In the genomic region with DNA sequence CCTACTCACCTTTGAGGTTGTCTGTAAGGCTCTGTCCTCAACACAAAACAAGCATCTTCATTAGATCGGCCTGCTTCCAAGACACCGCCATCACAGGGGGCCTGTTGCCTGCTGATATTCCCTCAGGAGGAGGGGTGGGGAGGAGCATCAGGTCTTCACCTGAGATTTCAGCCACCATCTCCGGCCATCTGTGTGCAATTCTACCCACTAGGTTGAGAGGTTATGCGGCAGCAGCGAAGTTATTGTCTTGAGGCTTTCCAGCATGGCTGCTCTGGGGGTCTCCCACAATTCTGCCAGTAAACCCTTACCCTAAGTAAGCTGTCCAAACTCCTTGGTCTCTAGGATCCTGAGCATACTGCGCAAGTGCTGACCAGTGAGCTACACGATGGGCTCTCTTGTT, we compare ENCODE assay signal across 9 mouse cellular contexts. TPM values are rescaled to one million over a fixed set of nuclear protein-coding genes. Genes with fewer than 3 reads are reported as not detected.
DNase-seq lines count a peak whose midpoint lies in the region; ATAC-seq and TF ChIP-seq lines count a peak whose summit lies in the region.
"Had no signal": no experiment of that assay in that cellular context is flagged by ENCODE, and none has a peak within 500 bp of the region (broad histone marks: within the 10 kb centered on the region; RNA-seq: fewer than 3 reads in every experiment).

A gene (minus strand): TSS at position 101 of the 400 bp plus-strand sequence.

- H3K4me1 ChIP-seq in CH12.LX (ENCODE audit: control insufficient read depth in 1 of 2, insufficient read depth in 2 of 2) (peaks cover 0 to 2% of the 10 kb centered on the region in 2 experiments; a peak in 1 of 4 replicates), G1E (ENCODE audit: insufficient read depth, low read depth, low read length) (no peaks in the 10 kb centered on the region)
- H3K4me1 ChIP-seq in forebrain, postnatal 0 days (ENCODE audit: insufficient read depth): no peaks in the 10 kb centered on the region
- H3K4me1 ChIP-seq in hindbrain, embryonic 11.5 days (replicated peaks; ENCODE audit: control insufficient read depth, insufficient read depth, low read length): no peaks in the 10 kb centered on the region

- H3K4me3 ChIP-seq in CH12.LX (replicated peaks in 1 of 3; ENCODE audit: low read depth in 2 of 3, low read length in 2 of 3, poor library complexity in 1 of 3) (no peak within 1 kb of the TSS), G1E (ENCODE audit: low read depth, low read length) (no peak within 1 kb of the TSS), macrophage (ENCODE audit: inconsistent target) (no peak within 1 kb of the TSS)
- no peak within 1 kb of the TSS for H3K4me3 ChIP-seq in forebrain, postnatal 0 days (ENCODE audit: low read depth, low read length)
- H3K4me3 ChIP-seq in hindbrain, embryonic 11.5 days (ENCODE audit: low read depth, low read length): no peak within 1 kb of the TSS
- H3K4me3 ChIP-seq: erythroblast, embryonic 14.5 days had no signal

- H3K27me3 ChIP-seq in CH12.LX (replicated peaks): peaks cover 1% of the 10 kb centered on the region
- no peaks in the 10 kb centered on the region; the same call in 1 of the 2 replicates for H3K27me3 ChIP-seq in G1E (ENCODE audit: insufficient read depth, low read length)
- no peaks in the 10 kb centered on the region for H3K27me3 ChIP-seq in forebrain, postnatal 0 days (ENCODE audit: insufficient read depth, low read length)
- no peaks in the 10 kb centered on the region for H3K27me3 ChIP-seq in hindbrain, embryonic 11.5 days (ENCODE audit: control insufficient read depth, insufficient read depth, low read length)

- TF ChIP-seq POLR2A in CH12.LX (IDR thresholded peaks at IDR 0.05; ENCODE audit: low read depth, low read length): no peak

- DNase-seq in CH12.LX (ENCODE audit: extremely low read depth) (no peak), G1E (ENCODE audit: low spot score) (no peak)
- no peak for DNase-seq in forebrain, postnatal 0 days
- DNase-seq in hindbrain, embryonic 11.5 days (ENCODE audit: low spot score): no peak
- no peak for DNase-seq in frontal cortex, postnatal 14 days (ENCODE audit: low spot score in 2 of 2)
- no peak for DNase-seq in urinary bladder, postnatal 14 days (ENCODE audit: low spot score)
- no peak for DNase-seq in cerebellum, postnatal 14 days

- H3K27ac ChIP-seq in CH12.LX (ENCODE audit: insufficient read depth, low read depth) (no peak within 1 kb of the TSS), macrophage (no peak within 1 kb of the TSS)
- H3K27ac ChIP-seq in forebrain, postnatal 0 days (ENCODE audit: low read depth, low read length): no peak within 1 kb of the TSS
- H3K27ac ChIP-seq in hindbrain, embryonic 11.5 days (ENCODE audit: low read depth, low read length): no peak within 1 kb of the TSS

- no peak for TF ChIP-seq CTCF in CH12.LX (conservative IDR thresholded peaks at IDR 0.05 in 1 of 2, IDR thresholded peaks at IDR 0.05 in 1 of 2; ENCODE audit: low read depth in 2 of 2, low read length in 2 of 2)
- TF ChIP-seq CTCF in G1E (IDR thresholded peaks at IDR 0.05; ENCODE audit: low read depth, low read length): no peak
- no peak for TF ChIP-seq CTCF in forebrain, postnatal 0 days (IDR thresholded peaks at IDR 0.05; ENCODE audit: low read depth)

- H3K79me2 ChIP-seq in CH12.LX (replicated peaks; ENCODE audit: control insufficient read depth, extremely low read depth, insufficient read depth, poor library complexity, severe bottlenecking) (no peaks in the 10 kb centered on the region), macrophage (ENCODE audit: inconsistent target) (no peaks in the 10 kb centered on the region)

- no peak within 1 kb of the TSS for H3K4me2 ChIP-seq in CH12.LX (ENCODE audit: insufficient read depth, low read depth, poor library complexity, severe bottlenecking)
- H3K4me2 ChIP-seq in forebrain, postnatal 0 days (ENCODE audit: low read depth): no peak within 1 kb of the TSS
- no peak within 1 kb of the TSS for H3K4me2 ChIP-seq in hindbrain, embryonic 11.5 days (replicated peaks; ENCODE audit: low read depth, low read length)

- H3K9me3 ChIP-seq in CH12.LX (replicated peaks; ENCODE audit: low read length) (no peaks in the 10 kb centered on the region), G1E (replicated peaks) (no peaks in the 10 kb centered on the region)
- H3K9me3 ChIP-seq in forebrain, postnatal 0 days (ENCODE audit: low read length): no peaks in the 10 kb centered on the region
- no peaks in the 10 kb centered on the region for H3K9me3 ChIP-seq in hindbrain, embryonic 11.5 days (ENCODE audit: control insufficient read depth, low read length)

- no peak for ATAC-seq in G1E (ENCODE audit: extremely low read depth, insufficient number of reproducible peaks, low FRiP score, poor library complexity, severe bottlenecking)
- no peak for ATAC-seq in forebrain, postnatal 0 days
- ATAC-seq in hindbrain, embryonic 11.5 days (ENCODE audit: low FRiP score): no peak

- H3K36me3 ChIP-seq in CH12.LX (replicated peaks in 1 of 2; ENCODE audit: control insufficient read depth in 1 of 2, insufficient read depth in 1 of 2, low read length in 1 of 2) (no peaks in the 10 kb centered on the region), G1E (replicated peaks) (no peaks in the 10 kb centered on the region), macrophage (ENCODE audit: inconsistent target) (no peaks in the 10 kb centered on the region)
- H3K36me3 ChIP-seq in forebrain, postnatal 0 days (ENCODE audit: insufficient read depth): no peaks in the 10 kb centered on the region
- no peaks in the 10 kb centered on the region for H3K36me3 ChIP-seq in hindbrain, embryonic 11.5 days (ENCODE audit: control insufficient read depth, insufficient read depth, low read length)

- TF ChIP-seq RAD21 in CH12.LX (IDR thresholded peaks at IDR 0.05; ENCODE audit: low read depth, low read length): no peak

- in situ Hi-C loops in CH12.LX (cut with MboI; ENCODE audit: low pct_ligation_motif_present, low pct_unique_long_range_greater_than_20kb, low sequenced_read_pairs): loop anchor here (25.0 kb wide), 1 partner anchor 1812 kb away; no protein-coding TSS in a partner anchor

- dilution Hi-C loops in CH12.LX (cut with MboI; ENCODE audit: extremely low pct_ligation_motif_present, extremely low pct_unique_long_range_greater_than_20kb, low sequenced_read_pairs): no loop called here

- 96% methylated on average over 7 of the region's 7 CpGs for WGBS in forebrain, postnatal 0 days
- WGBS in hindbrain, embryonic 11.5 days: 91% methylated on average over 7 of the region's 7 CpGs
- 96% methylated on average over 7 of the region's 7 CpGs for WGBS in macrophage (ENCODE audit: missing documents)

- no peak for TF ChIP-seq EP300 in CH12.LX (IDR thresholded peaks at IDR 0.05; ENCODE audit: low read length)

- no peak within 1 kb of the TSS for H3K9ac ChIP-seq in CH12.LX (ENCODE audit: insufficient read depth, low read depth)
- H3K9ac ChIP-seq in forebrain, postnatal 0 days: no peak within 1 kb of the TSS
- H3K9ac ChIP-seq in hindbrain, embryonic 11.5 days (ENCODE audit: low read depth, low read length): no peak within 1 kb of the TSS

TF ChIP-seq in CH12.LX, 34 proteins besides CTCF, POLR2A, EP300 and RAD21:
- TF ChIP-seq USF1 (IDR thresholded peaks at IDR 0.05; ENCODE audit: low read depth, low read length) (no peak), IRF4 (IDR thresholded peaks at IDR 0.05; ENCODE audit: low read depth, low read length) (no peak), ELF1 (IDR thresholded peaks at IDR 0.05; ENCODE audit: low read depth, low read length) (no peak), CHD1 (IDR thresholded peaks at IDR 0.05; ENCODE audit: low read depth, low read length) (no peak), E2F4 (IDR thresholded peaks at IDR 0.05; ENCODE audit: insufficient replicate concordance, low read depth, low read length) (no peak), ZKSCAN1 (IDR thresholded peaks at IDR 0.05; ENCODE audit: borderline replicate concordance, low read depth, low read length) (no peak), RCOR1 (conservative IDR thresholded peaks at IDR 0.05; ENCODE audit: low read depth, low read length) (no peak), POLR2AphosphoS2 (IDR thresholded peaks at IDR 0.05; ENCODE audit: low read depth, low read length) (no peak)

RNA-seq across cellular contexts. Expression of the gene that starts here (rescaled TPM):
- total RNA-seq in CH12.LX (2012; rRNA removed) (8.5 and 9.3 TPM in 2 replicates), CH12.LX (2014; rRNA removed) (13.3 and 13.6 TPM in 2 replicates), G1E (2014; fragmentation: Nextera tagmentation) (15.8 and 18.3 TPM in 2 replicates), G1E (2017) (11.1 and 12.3 TPM in 2 replicates)
- polyA plus RNA-seq in CH12.LX (2012; ENCODE audit: insufficient read length, low read depth) (9.7 and 13.4 TPM in 2 replicates), G1E (2012) (2.4 and 3.6 TPM in 2 replicates), macrophage (2018) (21.8 to 32.8 TPM (median 23.2 TPM) in 3 replicates)
- total RNA-seq in forebrain, postnatal 0 days (2014; rRNA removed): 106 and 119 TPM in 2 replicates
- 120 and 129 TPM in 2 replicates for polyA plus RNA-seq in forebrain, postnatal 0 days (2015; fragmentation: Nextera tagmentation; extraction: Ambion mirVana)
- 92.6 and 95.3 TPM in 2 replicates for polyA plus RNA-seq in hindbrain, embryonic 11.5 days (2014; fragmentation: Nextera tagmentation; extraction: Ambion mirVana)
- 10 to 100 TPM in 24 of 26 experiments, 1 to 10 TPM in 2; 7.6 to 38.0 (median 20.6) TPM for total RNA-seq in macrophage (2018; cell fraction: chromatin; rRNA removed)
- 10 to 100 TPM; 13.5 to 29.7 (median 19.2) TPM for total RNA-seq in macrophage (2018; cell fraction: cytosol; rRNA removed)
- total RNA-seq in macrophage (2018; cell fraction: nucleus; rRNA removed): 10 to 100 TPM; 10.3 to 34.5 (median 21.8) TPM
- polyA plus RNA-seq: erythroblast, embryonic 14.5 days had no signal
